Mouse (Mus musculus): ENCODE results near the gene Dnmt3a. TPM values are rescaled to one million over a fixed set of nuclear protein-coding genes. Genes with fewer than 3 reads are reported as not detected.

Gene Dnmt3a
- total RNA-seq, 2 experiments from 2014 or later, result 105 to 121 TPM

GRCm38 (mm10) chr12:3870024-3870423 is 64.2 kb downstream of the Dnmt3a start:
- intact Hi-C loops (cut with DNase I), result loop anchor here (2.0 to 5.0 kb wide), 2 partner anchors 13 to 63 kb away; partner anchors contain the start of gene Dnmt3a
- no peak for DNase-seq

GRCm38 (mm10) chr12:3870859-3871462 is 65.2 kb downstream of the Dnmt3a start:
- intact Hi-C loops (cut with DNase I), result loop anchor here (2.0 to 5.0 kb wide), 2 partner anchors 14 to 64 kb away; partner anchors contain the start of gene Dnmt3a
- DNase-seq, result peak; percentile 45 to 52

- DNase-seq, result peak; percentile 88 to 91
- intact Hi-C loops (cut with DNase I), result loop anchor here (2.0 to 5.0 kb wide), 2 partner anchors 15 to 64 kb away; partner anchors contain the start of gene Dnmt3a
Measured at GRCm38 (mm10) chr12:3871637-3872036, 65.8 kb downstream of the Dnmt3a start.

GRCm38 (mm10) chr12:3872410-3873230 is 66.8 kb downstream of the Dnmt3a start:
- intact Hi-C loops (cut with DNase I), result loop anchor here (5.0 kb wide), 1 partner anchor 65 kb away; the partner anchor contains the start of gene Dnmt3a
- DNase-seq, result no peak

GRCm38 (mm10) chr12:3875474-3875873 is 69.7 kb downstream of the Dnmt3a start:
- no peak for DNase-seq
- intact Hi-C loops (cut with DNase I), result no loop called here

- DNase-seq, result no peak
- intact Hi-C loops (cut with DNase I), result no loop called here
Measured at GRCm38 (mm10) chr12:3877376-3877775, 71.6 kb downstream of the Dnmt3a start.

GRCm38 (mm10) chr12:3881474-3881873 is 75.7 kb downstream of the Dnmt3a start:
- intact Hi-C loops (cut with DNase I), result no loop called here
- DNase-seq, result no peak

GRCm38 (mm10) chr12:3884892-3885493 is 79.2 kb downstream of the Dnmt3a start:
- intact Hi-C loops (cut with DNase I), result no loop called here
- DNase-seq, result no peak

GRCm38 (mm10) chr12:3886601-3887000 is 80.8 kb downstream of the Dnmt3a start:
- intact Hi-C loops (cut with DNase I), result no loop called here

GRCm38 (mm10) chr12:3887515-3888325 is 81.9 kb downstream of the Dnmt3a start:
- peak; percentile 55 to 63 for DNase-seq
- intact Hi-C loops (cut with DNase I), result no loop called here

More at GRCm38 (mm10) chr12:3886601-3887000, 80.8 kb downstream of the Dnmt3a start:
- DNase-seq, result no peak

- no peak for DNase-seq
- intact Hi-C loops (cut with DNase I), result no loop called here
Measured at GRCm38 (mm10) chr12:3889875-3890635, 84.2 kb downstream of the Dnmt3a start.

GRCm38 (mm10) chr12:3890753-3891751 is 85.2 kb downstream of the Dnmt3a start:
- intact Hi-C loops (cut with DNase I), result no loop called here
- peak; percentile 40 to 41 for DNase-seq

GRCm38 (mm10) chr12:3891779-3892239 is 86.0 kb downstream of the Dnmt3a start:
- intact Hi-C loops (cut with DNase I), result no loop called here
- peak in 1 of 2 experiments; percentile 28 for DNase-seq

GRCm38 (mm10) chr12:3892240-3893059 is 86.6 kb downstream of the Dnmt3a start:
- intact Hi-C loops (cut with DNase I), result no loop called here
- DNase-seq, result no peak

- no peak for DNase-seq
- intact Hi-C loops (cut with DNase I), result no loop called here
Measured at GRCm38 (mm10) chr12:3893335-3893734, 87.5 kb downstream of the Dnmt3a start.

- intact Hi-C loops (cut with DNase I), result no loop called here
Measured at GRCm38 (mm10) chr12:3894525-3894924, 88.7 kb downstream of the Dnmt3a start.

GRCm38 (mm10) chr12:3897057-3897545 is 91.3 kb downstream of the Dnmt3a start:
- DNase-seq, result no peak
- intact Hi-C loops (cut with DNase I), result no loop called here

More at GRCm38 (mm10) chr12:3894525-3894924, 88.7 kb downstream of the Dnmt3a start:
- DNase-seq, result no peak

Measured in heart, postnatal 10 days (tissue).